Mouse (Mus musculus): ENCODE measurements at regions not wholly inside any gene's neighbourhood (a gene's known extent, or its start where the extent isn't known, plus 50 kb on each side); places are given as distances from the start of the nearest gene placed in this dataset.

GRCm38 (mm10) chr11:91524019-91524418, 53.3 kb downstream of the Kif2b start:
- DNase-seq = no peak

GRCm38 (mm10) chr11:91479236-91479635, 98.1 kb downstream of the Kif2b start:
- DNase-seq = no peak

GRCm38 (mm10) chr11:91463578-91464401, 113.6 kb downstream of the Kif2b start:
- no peak for DNase-seq

- DNase-seq = no peak
Measured at GRCm38 (mm10) chr11:91461946-91462345, 115.4 kb downstream of the Kif2b start.

GRCm38 (mm10) chr11:91442361-91442760, 135.0 kb downstream of the Kif2b start:
- no peak for DNase-seq

- no peak for DNase-seq
Measured at GRCm38 (mm10) chr11:91432195-91432594, 145.2 kb downstream of the Kif2b start.

GRCm38 (mm10) chr11:91426731-91427130, 150.6 kb downstream of the Kif2b start:
- DNase-seq = no peak

GRCm38 (mm10) chr11:91387172-91387571, 190.2 kb downstream of the Kif2b start:
- peak in 1 of 2 experiments; percentile 5 for DNase-seq

GRCm38 (mm10) chr11:91357029-91357428, 220.3 kb downstream of the Kif2b start:
- no peak for DNase-seq

GRCm38 (mm10) chr11:91342629-91343028, 234.7 kb downstream of the Kif2b start:
- DNase-seq = no peak

GRCm38 (mm10) chr11:91333056-91333455, 244.3 kb downstream of the Kif2b start:
- DNase-seq = no peak

GRCm38 (mm10) chr11:91327543-91327942, 249.8 kb downstream of the Kif2b start:
- no peak for DNase-seq

- DNase-seq = no peak
Measured at GRCm38 (mm10) chr11:91310212-91310742, 267.1 kb downstream of the Kif2b start.

- DNase-seq = peak in 1 of 2 experiments; percentile 24
Measured at GRCm38 (mm10) chr11:91289194-91290123, 287.9 kb downstream of the Kif2b start.

GRCm38 (mm10) chr11:91286376-91286775, 291.0 kb downstream of the Kif2b start:
- no peak for DNase-seq

- DNase-seq = no peak
Measured at GRCm38 (mm10) chr11:91262216-91262615, 315.1 kb downstream of the Kif2b start.

- peak; percentile 14 to 42 for DNase-seq
Measured at GRCm38 (mm10) chr11:91242061-91242460, 335.3 kb downstream of the Kif2b start.

- DNase-seq = no peak
Measured at GRCm38 (mm10) chr11:91216158-91216557, 361.2 kb downstream of the Kif2b start.

GRCm38 (mm10) chr11:91213104-91213503, 364.3 kb downstream of the Kif2b start:
- no peak for DNase-seq

GRCm38 (mm10) chr11:91206470-91206869, 370.9 kb downstream of the Kif2b start:
- peak; percentile 2 to 6 for DNase-seq

- no peak for DNase-seq
Measured at GRCm38 (mm10) chr11:91204416-91204815, 372.9 kb downstream of the Kif2b start.

- DNase-seq = no peak
Measured at GRCm38 (mm10) chr11:91196841-91197240, 380.5 kb downstream of the Kif2b start.

- DNase-seq = no peak
Measured at GRCm38 (mm10) chr11:91196351-91196750, 381.0 kb downstream of the Kif2b start.

All from kidney, adult 8-10 months (tissue).